Mouse (Mus musculus): ENCODE measurements around the gene Creb3l4.

Gene Creb3l4

DNA sequence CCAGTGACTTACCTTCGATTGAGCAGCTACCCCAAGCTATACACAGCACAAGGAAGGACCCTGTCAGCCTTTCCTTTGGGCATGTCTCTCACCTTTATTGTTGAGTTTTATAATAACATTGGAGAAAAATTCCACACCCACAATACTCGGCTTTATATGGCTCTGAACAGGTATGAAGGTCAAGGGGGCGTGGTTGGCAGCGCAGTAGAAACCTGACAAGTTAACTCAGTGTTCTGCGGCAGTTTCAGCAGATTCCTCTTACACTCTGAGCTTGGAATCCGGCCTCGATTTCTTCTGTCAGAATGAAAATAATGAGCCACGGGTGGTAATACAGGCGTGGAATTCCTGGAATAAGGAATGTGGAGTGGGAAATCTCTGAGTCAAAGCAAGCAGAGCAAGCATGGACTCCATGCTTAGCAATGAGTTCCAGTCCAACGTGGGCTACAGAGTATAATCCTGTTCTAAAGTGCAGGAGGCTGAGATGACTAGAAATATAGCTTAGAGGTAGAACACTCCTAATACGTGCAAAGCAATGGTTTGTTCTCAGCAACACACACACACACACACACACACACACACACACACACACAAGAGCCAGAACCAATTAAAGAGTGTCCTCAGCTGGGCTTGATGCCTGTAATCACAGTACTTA lies 52.3 kb downstream of the Creb3l4 start:
- DNase-seq (ENCODE audit: low read depth, low spot score), result no peak

Data from CD4-positive, CD25-positive, alpha-beta regulatory T cell, adult 2 months (primary cell).